Mouse (Mus musculus) hindbrain, embryonic 10.5 days (tissue): Measurements from ENCODE around the gene Treh. TPM values are rescaled to one million over a fixed set of nuclear protein-coding genes. Genes with fewer than 3 reads are reported as not detected.

Source experiments
- DNase-seq: peaks from one replicate; pipeline ENCODE4 v3.0.0-alpha.2; 2017; ENCODE audit warnings: low spot score
- H3K27ac ChIP-seq: fragments of 300-500 bp; sonication (generic); 2 replicates; pipeline ENCODE4 v1.5.1; 2016; ENCODE audit warnings: mild to moderate bottlenecking, moderate library complexity
- H3K27me3 ChIP-seq: fragments of 300-500 bp; sonication (generic); 2 replicates; pipeline ENCODE4 v1.6.1; 2016; ENCODE audit warnings: mild to moderate bottlenecking; ENCODE audit not compliant: poor library complexity, insufficient read depth, severe bottlenecking
- H3K36me3 ChIP-seq: fragments of 300-500 bp; sonication (generic); 2 replicates; pipeline ENCODE4 v1.6.1; 2016; ENCODE audit warnings: mild to moderate bottlenecking, moderate library complexity
- H3K4me1 ChIP-seq: fragments of 300-500 bp; sonication (generic); replicated peaks from 2 replicates; pipeline ENCODE4 v1.6.1; 2016; ENCODE audit warnings: mild to moderate bottlenecking
- H3K4me3 ChIP-seq: fragments of 300-500 bp; sonication (generic); 2 replicates; pipeline ENCODE4 v1.5.1; 2016; ENCODE audit warnings: mild to moderate bottlenecking, moderate library complexity
- H3K9me3 ChIP-seq: fragments of 300-500 bp; sonication (generic); 2 replicates; pipeline ENCODE4 v1.6.1; 2016; ENCODE audit warnings: mild to moderate bottlenecking, moderate library complexity
- WGBS: fragments of 180-500 bp; shearing (Covaris S2); methylation state at CpG from one replicate; pipeline ENCODE4 v1.1.7; 2016; 5-methylcytosine and 5-hydroxymethylcytosine counted together
- polyA plus RNA-seq: library from polyadenylated mRNA; unstranded; fragments of >200 nt; fragmentation: Nextera tagmentation; extraction: Ambion mirVana; gene quantifications from 2 replicates; pipeline ENCODE4 v1.2.1, GENCODE M21; 2016

The Treh gene
- polyA plus RNA-seq, 1 experiment from 2014 or later, result not detected

- Histone ChIP-seq H3K9me3 (no peaks in the 10 kb centered on the region), H3K4me1 (peaks cover 39% of the 10 kb centered on the region), H3K27me3 (peaks cover 17% of the 10 kb centered on the region), H3K4me3 (no peak overlapping the region), H3K36me3 (peaks cover 99% of the 10 kb centered on the region), H3K27ac (no peak overlapping the region)
- 43% methylated on average over 2 of the region's 2 CpGs for WGBS
- DNase-seq, result peak; percentile 55
Measured at GRCm38 (mm10) chr9:44709600-44709999, 36.6 kb downstream of the Treh start.

GRCm38 (mm10) chr9:44710213-44710612 is 37.2 kb downstream of the Treh start:
- 88% methylated on average over 5 of the region's 5 CpGs for WGBS
- Histone ChIP-seq H3K27ac (no peak overlapping the region), H3K4me1 (peaks cover 39% of the 10 kb centered on the region), H3K9me3 (no peaks in the 10 kb centered on the region), H3K4me3 (no peak overlapping the region), H3K36me3 (peaks cover 99% of the 10 kb centered on the region), H3K27me3 (peaks cover 17% of the 10 kb centered on the region)
- DNase-seq, result no peak

- WGBS, result 69% methylated on average over 17 of the region's 17 CpGs
- Histone ChIP-seq H3K4me1 (peaks cover 39% of the 10 kb centered on the region), H3K9me3 (no peaks in the 10 kb centered on the region), H3K4me3 (no peak overlapping the region), H3K27me3 (peaks cover 17% of the 10 kb centered on the region), H3K27ac (no peak overlapping the region; the same call in 1 of the 2 replicates), H3K36me3 (peaks cover 99% of the 10 kb centered on the region)
- DNase-seq, result no peak
Measured at GRCm38 (mm10) chr9:44711602-44712001, 38.6 kb downstream of the Treh start.

GRCm38 (mm10) chr9:44713080-44713479 is 40.0 kb downstream of the Treh start:
- no peak overlapping the region for H3K4me3 ChIP-seq
- H3K9me3 ChIP-seq, result no peaks in the 10 kb centered on the region
- peaks cover 11% of the 10 kb centered on the region for H3K27me3 ChIP-seq
- peaks cover 43% of the 10 kb centered on the region for H3K4me1 ChIP-seq
- H3K36me3 ChIP-seq, result peaks cover 99% of the 10 kb centered on the region
- no peak overlapping the region for H3K27ac ChIP-seq
- 88% methylated on average over 6 of the region's 6 CpGs for WGBS
- no peak for DNase-seq

GRCm38 (mm10) chr9:44713574-44713973 is 40.5 kb downstream of the Treh start:
- Histone ChIP-seq H3K27me3 (peaks cover 9% of the 10 kb centered on the region), H3K4me3 (no peak overlapping the region), H3K4me1 (peaks cover 38% of the 10 kb centered on the region), H3K27ac (no peak overlapping the region), H3K36me3 (peaks cover 98% of the 10 kb centered on the region), H3K9me3 (no peaks in the 10 kb centered on the region)
- WGBS, result 93% methylated on average over 2 of the region's 2 CpGs
- no peak for DNase-seq

GRCm38 (mm10) chr9:44715109-44715508 is 42.1 kb downstream of the Treh start:
- Histone ChIP-seq H3K27ac (no peak overlapping the region), H3K9me3 (no peaks in the 10 kb centered on the region), H3K36me3 (peaks cover 83% of the 10 kb centered on the region), H3K4me1 (peaks cover 35% of the 10 kb centered on the region), H3K27me3 (no peaks in the 10 kb centered on the region), H3K4me3 (no peak overlapping the region)
- no peak for DNase-seq
- 89% methylated on average over 17 of the region's 17 CpGs for WGBS

- WGBS, result 94% methylated on average over 29 of the region's 29 CpGs
- Histone ChIP-seq H3K9me3 (no peaks in the 10 kb centered on the region), H3K4me3 (no peak overlapping the region), H3K4me1 (peaks cover 38% of the 10 kb centered on the region), H3K36me3 (peaks cover 76% of the 10 kb centered on the region), H3K27me3 (no peaks in the 10 kb centered on the region), H3K27ac (no peak overlapping the region)
- no peak for DNase-seq
Measured at GRCm38 (mm10) chr9:44715705-44716362, 42.8 kb downstream of the Treh start.

- H3K4me1 ChIP-seq, result peaks cover 44% of the 10 kb centered on the region
- no peak overlapping the region for H3K4me3 ChIP-seq
- WGBS, result 87% methylated on average over 6 of the region's 6 CpGs
- peaks cover 62% of the 10 kb centered on the region for H3K36me3 ChIP-seq
- H3K27me3 ChIP-seq, result no peaks in the 10 kb centered on the region
- no peaks in the 10 kb centered on the region for H3K9me3 ChIP-seq
- 0 out of 2 replicates have a peak overlapping the region, but pooled peaks have one; percentile 50 for H3K27ac ChIP-seq
- no peak for DNase-seq
Measured at GRCm38 (mm10) chr9:44716997-44717821, 44.2 kb downstream of the Treh start.

GRCm38 (mm10) chr9:44717822-44718242 is 44.8 kb downstream of the Treh start:
- Histone ChIP-seq H3K4me1 (peaks cover 51% of the 10 kb centered on the region), H3K27me3 (no peaks in the 10 kb centered on the region), H3K27ac (peak overlapping the region; percentile 50; the same call in 1 of the 2 replicates), H3K36me3 (peaks cover 56% of the 10 kb centered on the region), H3K4me3 (no peak overlapping the region), H3K9me3 (no peaks in the 10 kb centered on the region)
- DNase-seq, result no peak
- 86% methylated on average over 10 of the region's 10 CpGs for WGBS

- Histone ChIP-seq H3K4me3 (peak overlapping the region; percentile 87; the same call in 1 of the 2 replicates), H3K27ac (no peak overlapping the region), H3K36me3 (peaks cover 44% of the 10 kb centered on the region), H3K9me3 (no peaks in the 10 kb centered on the region), H3K27me3 (no peaks in the 10 kb centered on the region), H3K4me1 (peaks cover 63% of the 10 kb centered on the region)
- no peak for DNase-seq
- WGBS, result 91% methylated on average over 12 of the region's 12 CpGs
Measured at GRCm38 (mm10) chr9:44718937-44719631, 46.1 kb downstream of the Treh start.

- Histone ChIP-seq H3K36me3 (peaks cover 36% of the 10 kb centered on the region), H3K27me3 (no peaks in the 10 kb centered on the region), H3K4me1 (peaks cover 70% of the 10 kb centered on the region), H3K27ac (peak overlapping the region; percentile 96), H3K9me3 (no peaks in the 10 kb centered on the region), H3K4me3 (peak overlapping the region; percentile 87)
- no peak for DNase-seq
- WGBS, result 86% methylated on average over 8 of the region's 8 CpGs
Measured at GRCm38 (mm10) chr9:44719632-44720357, 46.8 kb downstream of the Treh start.
